Mouse (Mus musculus) cerebellum, adult 2 months (tissue): ENCODE results near the gene Arl8b. TPM values are rescaled to one million over a fixed set of nuclear protein-coding genes. Genes with fewer than 3 reads are reported as not detected.

Source experiments
- DNase-seq, 2 experiments: peaks; one replicate each; pipeline ENCODE4 v3.0.0; 2021
- H3K27ac ChIP-seq: fragments of 200-500 bp; 2 replicates; pipeline ENCODE4 v1.5.1; 2012; ENCODE audit warnings: low read length, control low read depth, inconsistent platforms; ENCODE audit not compliant: insufficient read depth
- H3K27me3 ChIP-seq: fragments of 200-500 bp; 2 replicates; pipeline ENCODE4 v1.6.1; 2012; ENCODE audit warnings: inconsistent platforms, mild to moderate bottlenecking, low read length, moderate library complexity; ENCODE audit not compliant: control insufficient read depth, insufficient read depth
- H3K4me1 ChIP-seq: fragments of 200-500 bp; 2 replicates; pipeline ENCODE4 v1.6.1; 2011; ENCODE audit warnings: low read length; ENCODE audit not compliant: control insufficient read depth, insufficient read depth
- H3K4me3 ChIP-seq: fragments of 200-500 bp; replicated peaks from 2 replicates; pipeline ENCODE3; 2011; ENCODE audit warnings: mild to moderate bottlenecking, low read depth, low read length, control low read depth; ENCODE audit not compliant: insufficient read depth
- CTCF ChIP-seq: fragments of 200-500 bp; IDR thresholded peaks from 2 replicates; pipeline ENCODE4 v1.5.1; 2011; ENCODE audit warnings: low read depth, mild to moderate bottlenecking, control low read depth, low read length, moderate library complexity, borderline replicate concordance; ENCODE audit not compliant: insufficient read depth
- POLR2A ChIP-seq: fragments of 200-500 bp; IDR thresholded peaks from 2 replicates; pipeline ENCODE4 v1.6.1; 2011; ENCODE audit warnings: low read length, control low read depth, borderline replicate concordance; ENCODE audit not compliant: insufficient read depth
- WGBS: fragments of 180-500 bp; shearing (Covaris S2); methylation state at CpG from one replicate; pipeline ENCODE4 v1.1.7; 2018; 5-methylcytosine and 5-hydroxymethylcytosine counted together
- polyA plus RNA-seq: library from polyadenylated mRNA; depleted of rRNA; stranded (reverse); fragments of >200 nt; gene quantifications from 2 replicates; pipeline ENCODE4 v1.2.3, GENCODE M21; 2012

Gene Arl8b
- polyA plus RNA-seq, 1 experiment = 77.9 TPM

GRCm38 (mm10) chr6:108840861-108841640 is 58.2 kb downstream of the Arl8b start:
- 95% methylated on average over 8 of the region's 8 CpGs for WGBS
- no peaks in the 10 kb centered on the region for H3K27me3 ChIP-seq
- TF ChIP-seq POLR2A = no peak
- no peak for TF ChIP-seq CTCF
- H3K27ac ChIP-seq = no peak overlapping the region
- no peak overlapping the region for H3K4me3 ChIP-seq
- H3K4me1 ChIP-seq = no peaks in the 10 kb centered on the region
- DNase-seq = no peak

- DNase-seq = no peak
- 8% methylated on average over 1 of the region's 1 CpGs for WGBS
- Histone ChIP-seq H3K4me1 (no peaks in the 10 kb centered on the region), H3K27me3 (no peaks in the 10 kb centered on the region), H3K27ac (no peak overlapping the region), H3K4me3 (no peak overlapping the region)
- no peak for TF ChIP-seq CTCF
- no peak for TF ChIP-seq POLR2A
Observed at GRCm38 (mm10) chr6:108843664-108844063, 60.8 kb downstream of the Arl8b start.

- H3K4me3 ChIP-seq = no peak overlapping the region
- TF ChIP-seq POLR2A (no peak), CTCF (no peak)
- WGBS = 89% methylated on average over 3 of the region's 3 CpGs
- H3K27ac ChIP-seq = no peak overlapping the region
- H3K4me1 ChIP-seq = no peaks in the 10 kb centered on the region
- H3K27me3 ChIP-seq = no peaks in the 10 kb centered on the region
- no peak for DNase-seq
Observed at GRCm38 (mm10) chr6:108844093-108844492, 61.2 kb downstream of the Arl8b start.

GRCm38 (mm10) chr6:108844771-108845170 is 61.9 kb downstream of the Arl8b start:
- DNase-seq = no peak
- no peaks in the 10 kb centered on the region for H3K27me3 ChIP-seq
- TF ChIP-seq CTCF = no peak
- TF ChIP-seq POLR2A = no peak
- H3K4me1 ChIP-seq = no peaks in the 10 kb centered on the region
- no peak overlapping the region for H3K4me3 ChIP-seq
- no peak overlapping the region for H3K27ac ChIP-seq
- WGBS = 85% methylated on average over 7 of the region's 7 CpGs

- 91% methylated on average over 8 of the region's 8 CpGs for WGBS
- no peak overlapping the region for H3K27ac ChIP-seq
- TF ChIP-seq POLR2A = no peak
- no peak for DNase-seq
- H3K4me3 ChIP-seq = no peak overlapping the region
- H3K27me3 ChIP-seq = no peaks in the 10 kb centered on the region
- H3K4me1 ChIP-seq = no peaks in the 10 kb centered on the region
Observed at GRCm38 (mm10) chr6:108852088-108852670, 69.3 kb downstream of the Arl8b start.

DNA sequence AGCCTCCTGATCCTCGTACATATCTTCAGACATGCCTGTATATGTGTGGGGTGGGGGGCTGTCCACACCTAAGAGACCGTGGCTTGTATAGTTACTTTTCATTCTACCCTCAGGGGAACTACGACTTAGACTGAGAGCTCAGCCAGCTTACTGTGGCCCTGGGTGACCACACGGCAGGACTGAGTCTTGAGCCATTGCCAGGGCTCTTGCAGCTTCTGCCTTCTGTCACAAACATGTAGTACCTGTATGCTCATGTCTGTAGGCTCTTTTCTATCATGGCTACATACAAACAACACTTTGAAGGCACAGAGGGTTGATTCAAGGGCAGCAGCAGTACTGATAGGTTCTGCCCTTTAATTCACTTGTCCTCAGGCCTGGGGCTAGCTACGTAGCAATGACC is 70.1 kb downstream of the Arl8b start:
- Histone ChIP-seq H3K4me1 (no peaks in the 10 kb centered on the region), H3K27me3 (no peaks in the 10 kb centered on the region), H3K4me3 (no peak overlapping the region), H3K27ac (no peak overlapping the region)
- TF ChIP-seq CTCF = no peak
- no peak for TF ChIP-seq POLR2A
- 37% methylated on average over 5 of the region's 5 CpGs for WGBS
- DNase-seq = peak; percentile 17 to 28

DNA sequence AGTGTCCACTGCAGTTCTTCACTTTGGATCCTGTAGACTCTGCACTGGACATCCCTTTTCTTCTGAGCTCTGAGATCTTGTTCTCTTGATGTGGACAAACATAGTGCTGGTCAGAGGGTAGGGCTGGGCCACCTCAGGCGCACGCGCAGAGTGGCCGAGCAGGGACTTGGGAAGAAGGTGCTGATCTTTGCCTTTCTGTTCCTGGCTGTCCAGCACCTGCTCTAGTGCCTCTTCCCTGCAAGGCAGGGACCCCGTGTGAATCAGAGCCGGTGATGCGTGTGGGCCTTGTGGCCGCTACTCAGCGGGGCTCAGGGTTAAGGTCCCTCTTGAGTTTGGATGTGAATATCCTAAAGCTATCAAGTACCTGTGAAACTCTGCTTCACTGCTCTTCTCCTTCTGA is 75.7 kb downstream of the Arl8b start:
- TF ChIP-seq CTCF = no peak
- no peak for TF ChIP-seq POLR2A
- DNase-seq = no peak
- no peaks in the 10 kb centered on the region for H3K4me1 ChIP-seq
- 88% methylated on average over 9 of the region's 9 CpGs for WGBS
- no peak overlapping the region for H3K27ac ChIP-seq
- no peaks in the 10 kb centered on the region for H3K27me3 ChIP-seq
- H3K4me3 ChIP-seq = no peak overlapping the region

DNA sequence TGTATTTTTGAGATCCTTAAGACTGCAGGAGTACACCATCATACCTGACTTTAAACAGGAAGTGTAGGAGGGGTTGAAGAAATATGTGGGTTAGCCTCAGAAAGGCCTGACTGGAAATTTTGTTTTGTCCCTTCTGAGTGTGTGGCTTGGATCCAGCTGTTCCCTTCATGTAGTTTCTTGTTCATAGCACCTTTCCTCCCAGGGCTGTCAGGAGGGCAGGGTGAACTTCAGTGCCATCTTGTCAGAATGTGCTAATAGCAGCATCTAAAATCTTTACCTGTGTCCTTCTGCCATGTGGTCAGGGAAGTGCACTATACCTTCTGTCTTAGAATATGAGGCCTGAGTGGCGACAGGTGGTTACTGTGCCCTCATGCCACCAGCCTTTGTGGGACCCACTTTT is 78.3 kb downstream of the Arl8b start:
- H3K4me3 ChIP-seq = no peak overlapping the region
- DNase-seq = no peak
- H3K27ac ChIP-seq = no peak overlapping the region
- H3K27me3 ChIP-seq = no peaks in the 10 kb centered on the region
- TF ChIP-seq POLR2A (no peak), CTCF (no peak)
- H3K4me1 ChIP-seq = no peaks in the 10 kb centered on the region
- WGBS = 100% methylated on average over 1 of the region's 1 CpGs
